Mouse (Mus musculus) intestine, postnatal 0 days (tissue): ENCODE results near the gene Chrnb1. TPM values are rescaled to one million over a fixed set of nuclear protein-coding genes. Genes with fewer than 3 reads are reported as not detected.

Experiments
- ATAC-seq: fragments of 200-750 bp; cut with Nextera tagmentation; 2 replicates; pipeline ENCODE4 v1.8.0; 2017; ENCODE audit warnings: mild to moderate bottlenecking, moderate TSS enrichment, moderate library complexity
- H3K27ac ChIP-seq: fragments of 300-500 bp; sonication (generic); 2 replicates; pipeline ENCODE4 v1.5.1; 2014; ENCODE audit warnings: mild to moderate bottlenecking, low read depth, low read length, moderate library complexity
- H3K27me3 ChIP-seq: fragments of 300-500 bp; sonication (generic); replicated peaks from 2 replicates; pipeline ENCODE4 v1.6.1; 2014; ENCODE audit warnings: low read length, mixed read lengths; ENCODE audit not compliant: control insufficient read depth, insufficient read depth
- H3K36me3 ChIP-seq: fragments of 300-500 bp; sonication (generic); 2 replicates; pipeline ENCODE4 v1.6.1; 2014; ENCODE audit warnings: mild to moderate bottlenecking, moderate library complexity; ENCODE audit not compliant: control insufficient read depth, insufficient read depth
- H3K4me1 ChIP-seq: fragments of 300-500 bp; sonication (generic); replicated peaks from 2 replicates; pipeline ENCODE4 v1.6.1; 2014; ENCODE audit warnings: antibody characterized with exemption, low read length, mixed read lengths; ENCODE audit not compliant: control insufficient read depth, insufficient read depth
- H3K4me2 ChIP-seq: fragments of 300-500 bp; sonication (generic); replicated peaks from 2 replicates; pipeline ENCODE4 v1.6.1; 2014; ENCODE audit warnings: low read depth, mild to moderate bottlenecking, moderate library complexity
- H3K4me3 ChIP-seq: fragments of 300-500 bp; sonication (generic); 2 replicates; pipeline ENCODE4 v1.5.1; 2014; ENCODE audit warnings: low read depth, low read length
- H3K9ac ChIP-seq: fragments of 300-500 bp; sonication (generic); 2 replicates; pipeline ENCODE4 v1.6.1; 2014; ENCODE audit warnings: mild to moderate bottlenecking, low read depth, low read length
- H3K9me3 ChIP-seq: fragments of 300-500 bp; sonication (generic); 2 replicates; pipeline ENCODE4 v1.6.1; 2016; ENCODE audit warnings: mixed run types; ENCODE audit not compliant: control insufficient read depth
- CTCF ChIP-seq: sonication (generic); IDR thresholded peaks from 2 replicates; pipeline ENCODE4 v1.5.1; 2016; ENCODE audit warnings: low read depth, mild to moderate bottlenecking, control low read depth, antibody characterized with exemption, moderate library complexity
- WGBS: fragments of 180-500 bp; shearing (Covaris S2); extraction: QIAGEN DNeasy Blood & Tissue Kit; methylation state at CpG from one replicate; pipeline ENCODE4 v1.1.7; 2014; 5-methylcytosine and 5-hydroxymethylcytosine counted together
- polyA plus RNA-seq: library from polyadenylated mRNA; unstranded; fragments of >200 nt; fragmentation: Nextera tagmentation; extraction: Ambion mirVana; gene quantifications from 2 replicates; pipeline ENCODE4 v1.2.1, GENCODE M21; 2015

Chrnb1 gene
- polyA plus RNA-seq, 1 experiment from 2014 or later = 2.8 TPM

DNA sequence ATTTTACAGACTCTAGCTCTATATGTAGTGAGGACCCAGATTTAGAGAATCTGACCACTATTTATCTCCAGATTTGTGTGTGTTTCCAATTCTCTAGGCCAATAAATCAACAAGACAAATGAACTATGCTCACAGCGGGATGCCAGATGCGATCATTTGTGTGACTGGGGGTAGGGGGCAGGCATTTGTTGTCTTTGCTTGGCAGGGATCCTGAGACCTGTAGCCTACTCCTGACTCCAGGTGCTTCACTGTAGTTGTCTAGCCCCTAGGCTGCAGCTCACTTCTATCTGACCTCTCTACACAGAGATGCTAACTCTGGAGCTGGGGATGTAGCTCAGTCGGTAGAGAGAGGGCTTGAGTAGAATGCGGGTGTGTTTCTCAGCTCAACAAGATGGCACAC, 13.9 kb downstream of the Chrnb1 start:
- 0 out of 2 replicates have a peak, but pooled peaks cover 3% of the 10 kb centered on the region for H3K4me1 ChIP-seq
- peaks cover 4% of the 10 kb centered on the region; the same call in 1 of the 2 replicates for H3K36me3 ChIP-seq
- WGBS = 47% methylated on average over 4 of the region's 4 CpGs
- H3K27me3 ChIP-seq = no peaks in the 10 kb centered on the region
- H3K9me3 ChIP-seq = no peaks in the 10 kb centered on the region
- H3K4me3 ChIP-seq = no peak overlapping the region
- H3K27ac ChIP-seq = no peak overlapping the region
- no peak overlapping the region for H3K4me2 ChIP-seq
- no peak for ATAC-seq
- TF ChIP-seq CTCF = no peak
- H3K9ac ChIP-seq = no peak overlapping the region

DNA sequence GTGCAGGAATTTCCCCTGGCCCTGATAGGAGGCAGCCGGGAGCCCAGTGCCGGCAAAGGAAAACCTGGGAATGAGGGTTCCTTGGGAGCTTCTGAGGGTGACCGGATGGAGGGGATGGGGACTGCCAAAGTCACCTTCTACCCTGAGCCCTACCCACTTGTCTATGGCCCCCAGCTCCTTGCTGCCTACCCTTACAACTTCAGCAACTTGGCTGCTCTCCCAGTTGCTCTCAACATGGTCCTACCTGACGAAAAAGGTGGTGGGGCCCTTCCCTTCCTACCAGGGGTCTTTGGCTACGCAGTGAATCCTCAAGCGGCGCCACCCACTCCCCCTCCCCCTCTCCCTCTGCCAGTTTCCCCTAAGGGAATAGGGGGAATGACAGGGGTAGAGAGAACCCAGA, 16.8 kb downstream of the Chrnb1 start:
- TF ChIP-seq CTCF = no peak
- Histone ChIP-seq H3K4me3 (no peak overlapping the region), H3K27ac (no peak overlapping the region), H3K4me1 (no peaks in the 10 kb centered on the region), H3K4me2 (no peak overlapping the region), H3K36me3 (peaks cover 17% of the 10 kb centered on the region; the same call in 1 of the 2 replicates), H3K9ac (no peak overlapping the region), H3K27me3 (no peaks in the 10 kb centered on the region), H3K9me3 (no peaks in the 10 kb centered on the region)
- 64% methylated on average over 7 of the region's 7 CpGs for WGBS
- no peak for ATAC-seq

DNA sequence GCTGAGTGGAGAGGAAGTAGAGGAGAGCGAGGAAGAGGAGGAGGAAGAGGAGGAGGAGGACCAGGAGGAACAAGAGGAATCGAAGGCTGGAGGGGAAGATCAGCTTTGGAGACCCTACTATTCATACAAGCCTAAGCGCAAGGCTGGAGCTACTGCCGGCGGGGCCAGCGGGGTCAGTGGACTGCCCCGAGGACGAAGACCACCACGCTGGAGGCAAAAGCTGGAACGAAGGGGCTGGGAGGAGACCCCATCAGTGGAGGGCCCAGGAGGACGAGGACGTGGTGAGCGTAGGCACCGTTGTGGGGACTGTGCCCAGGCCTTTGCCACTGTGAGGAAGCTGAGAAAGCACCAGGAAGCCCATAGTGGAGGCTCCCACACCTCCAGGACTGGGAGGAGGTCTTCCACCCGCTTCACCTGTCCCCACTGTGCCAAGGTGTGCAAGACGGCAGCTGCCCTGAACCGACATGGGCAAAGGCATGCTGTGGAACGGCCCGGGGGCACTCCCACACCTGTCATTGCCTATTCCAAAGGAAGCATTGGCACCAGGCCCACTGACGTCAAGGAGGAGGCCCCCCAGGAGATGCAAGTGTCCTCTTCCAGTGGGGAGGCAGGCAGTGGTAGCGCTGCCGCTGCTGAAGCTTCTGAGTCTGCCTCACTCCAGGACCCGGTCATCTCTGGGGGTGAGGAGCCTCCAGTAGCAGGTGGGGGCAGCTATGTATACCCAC, 17.3 kb downstream of the Chrnb1 start:
- H3K27ac ChIP-seq = no peak overlapping the region
- no peak overlapping the region for H3K4me2 ChIP-seq
- H3K36me3 ChIP-seq = peaks cover 17% of the 10 kb centered on the region; the same call in 1 of the 2 replicates
- no peaks in the 10 kb centered on the region for H3K4me1 ChIP-seq
- H3K4me3 ChIP-seq = no peak overlapping the region
- no peaks in the 10 kb centered on the region for H3K9me3 ChIP-seq
- no peak for ATAC-seq
- 71% methylated on average over 23 of the region's 23 CpGs for WGBS
- no peak for TF ChIP-seq CTCF
- H3K9ac ChIP-seq = no peak overlapping the region
- H3K27me3 ChIP-seq = no peaks in the 10 kb centered on the region

GRCm38 (mm10) chr11:69777504-69778257, 18.1 kb downstream of the Chrnb1 start:
- no peaks in the 10 kb centered on the region for H3K9me3 ChIP-seq
- H3K9ac ChIP-seq = no peak overlapping the region
- H3K36me3 ChIP-seq = peaks cover 17% of the 10 kb centered on the region; the same call in 1 of the 2 replicates
- no peak overlapping the region for H3K27ac ChIP-seq
- no peak overlapping the region for H3K4me2 ChIP-seq
- H3K4me1 ChIP-seq = no peaks in the 10 kb centered on the region
- 75% methylated on average over 26 of the region's 26 CpGs for WGBS
- ATAC-seq = no peak
- TF ChIP-seq CTCF = no peak
- H3K4me3 ChIP-seq = no peak overlapping the region
- H3K27me3 ChIP-seq = no peaks in the 10 kb centered on the region

- Histone ChIP-seq H3K4me1 (no peaks in the 10 kb centered on the region), H3K9ac (no peak overlapping the region)
- WGBS = 87% methylated on average over 20 of the region's 20 CpGs
Measured at GRCm38 (mm10) chr11:69776488-69776887, 19.3 kb downstream of the Chrnb1 start.

DNA sequence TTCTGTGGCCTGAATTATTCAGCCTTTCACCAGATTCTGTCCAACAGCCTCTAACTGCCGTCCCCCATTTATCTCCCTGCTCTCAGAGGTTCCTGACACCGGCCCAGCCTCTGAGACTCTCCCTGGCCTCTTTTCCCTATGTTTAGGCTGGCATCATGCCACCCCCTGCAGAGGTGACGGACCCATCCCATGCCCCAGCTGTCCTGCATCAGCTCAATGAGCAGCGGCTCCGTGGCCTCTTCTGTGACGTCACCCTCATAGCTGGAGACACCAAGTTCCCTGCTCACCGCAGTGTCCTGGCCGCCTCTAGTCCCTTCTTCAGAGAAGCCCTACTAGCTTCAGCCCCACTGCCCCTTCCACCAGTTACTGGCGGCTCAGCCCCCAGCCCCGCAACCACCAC, 20.0 kb downstream of the Chrnb1 start:
- WGBS = 68% methylated on average over 10 of the region's 10 CpGs
- no peaks in the 10 kb centered on the region for H3K4me1 ChIP-seq
- H3K4me3 ChIP-seq = no peak overlapping the region
- peaks cover 21% of the 10 kb centered on the region; the same call in 1 of the 2 replicates for H3K36me3 ChIP-seq
- no peak overlapping the region for H3K9ac ChIP-seq
- H3K4me2 ChIP-seq = no peak overlapping the region
- ATAC-seq = no peak
- H3K27me3 ChIP-seq = no peaks in the 10 kb centered on the region
- TF ChIP-seq CTCF = no peak
- no peaks in the 10 kb centered on the region for H3K9me3 ChIP-seq
- H3K27ac ChIP-seq = no peak overlapping the region

More at GRCm38 (mm10) chr11:69776488-69776887, 19.3 kb downstream of the Chrnb1 start:
- H3K9me3 ChIP-seq = no peaks in the 10 kb centered on the region
- H3K4me2 ChIP-seq = no peak overlapping the region
- H3K27ac ChIP-seq = no peak overlapping the region
- no peak for ATAC-seq
- no peak overlapping the region for H3K4me3 ChIP-seq
- no peak for TF ChIP-seq CTCF
- no peaks in the 10 kb centered on the region for H3K27me3 ChIP-seq
- H3K36me3 ChIP-seq = peaks cover 17% of the 10 kb centered on the region; the same call in 1 of the 2 replicates
